Mouse (Mus musculus) cerebellum, adult 11-12 months (tissue): ENCODE data around the gene Scgb2b18.
"Not testable (repeated sequence)": the region's sequence is repeated elsewhere in the genome, so short reads cannot be mapped to it uniquely, and the experiment has no call there.

Experiments used
- DNase-seq: peaks from one replicate; pipeline ENCODE4 v3.0.0; 2022

Gene Scgb2b18

DNA sequence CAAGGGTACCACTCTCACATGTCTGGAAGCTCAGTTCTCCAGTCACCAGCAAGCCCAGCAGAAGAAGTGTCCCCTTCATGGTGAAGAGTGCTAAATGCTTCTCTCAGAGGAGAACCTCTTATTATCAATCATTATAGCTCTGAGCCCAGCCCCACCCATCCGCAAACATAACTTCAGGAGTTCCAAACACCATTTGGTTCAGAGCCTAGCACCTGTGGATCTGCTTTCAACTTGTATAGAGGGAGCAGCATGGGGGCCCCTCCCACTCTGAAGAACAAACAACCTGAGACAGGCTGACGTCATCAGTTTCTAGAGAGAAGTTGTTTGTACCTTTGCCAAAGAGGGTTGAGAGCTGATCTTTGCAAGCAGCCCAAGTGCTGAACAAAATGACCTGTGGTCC, at the start of gene Scgb2b18:
TSS of gene Scgb2b18 (minus strand) at position 101 of the 400 bp plus-strand sequence.
- not testable (repeated sequence) for DNase-seq

DNA sequence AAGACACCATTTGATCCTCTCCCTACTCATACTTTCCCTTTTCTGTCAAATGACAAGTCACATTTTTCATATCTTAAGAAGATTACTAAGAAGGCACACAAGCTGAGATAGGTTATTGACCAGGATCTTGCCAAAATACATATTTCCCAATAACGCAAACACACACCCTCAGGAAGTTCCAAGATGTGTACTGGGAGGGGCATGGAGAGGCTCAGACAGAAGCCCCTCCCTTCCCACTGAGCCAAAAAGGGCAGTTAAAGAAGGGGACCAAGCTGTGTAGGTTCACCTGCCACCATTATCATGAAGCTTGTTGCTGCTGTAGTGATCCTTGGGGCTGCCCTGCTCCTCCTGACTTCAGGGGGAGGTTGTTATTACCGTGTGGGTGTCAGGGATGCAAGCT, 11.6 kb upstream of the Scgb2b18 start, which contains the start of gene Scgb1b18:
TSS of gene Scgb1b18 (plus strand) at position 301 of the 400 bp plus-strand sequence.
- DNase-seq, result not testable (repeated sequence)
